Mouse (Mus musculus): ENCODE results near the gene Zdhhc5. TPM values are rescaled to one million over a fixed set of nuclear protein-coding genes. Genes with fewer than 3 reads are reported as not detected.

Gene Zdhhc5
- total and polyA plus RNA-seq, 3 experiments, result 25.4 to 45.5 (median 37.7) TPM

DNA sequence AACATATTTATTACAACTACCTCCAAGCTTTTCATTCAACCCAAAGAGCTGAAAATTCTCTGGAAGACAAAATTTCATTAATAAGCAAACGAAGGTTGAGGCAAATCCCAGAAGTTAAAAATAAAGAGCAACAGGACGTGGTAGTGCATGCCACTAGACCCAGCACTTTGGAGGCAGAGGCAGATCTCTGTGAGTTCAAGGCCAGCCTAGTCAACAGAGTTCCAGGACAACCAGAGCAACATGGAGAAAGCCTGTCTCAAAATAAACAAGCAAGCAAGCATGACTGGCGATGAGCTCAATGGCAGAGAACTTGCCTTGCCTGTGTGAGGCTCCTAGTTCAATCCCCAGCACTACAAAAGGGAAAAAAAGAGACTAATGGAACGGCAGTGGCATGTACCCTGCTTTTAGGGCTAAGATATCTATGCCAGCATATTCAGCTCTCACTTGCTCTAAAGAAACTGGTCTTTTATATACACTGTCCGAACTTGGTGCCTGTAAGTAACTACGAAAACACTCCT, 67.9 kb downstream of the Zdhhc5 start:
- Histone ChIP-seq H3K4me3 (replicated peaks in 1 of 3; ENCODE audit: low read depth in 2 of 3, low read length in 2 of 3, poor library complexity in 1 of 3) (no peak overlapping the region), H3K36me3 (replicated peaks in 1 of 2; ENCODE audit: control insufficient read depth in 1 of 2, insufficient read depth in 1 of 2, low read length in 1 of 2) (no peaks in the 10 kb centered on the region), H3K27me3 (replicated peaks) (no peaks in the 10 kb centered on the region), H3K27ac (ENCODE audit: insufficient read depth, low read depth) (no peak overlapping the region), H3K4me1 (ENCODE audit: control insufficient read depth in 1 of 2, insufficient read depth in 2 of 2) (no peaks in the 10 kb centered on the region), H3K79me2 (replicated peaks; ENCODE audit: control insufficient read depth, extremely low read depth, insufficient read depth, poor library complexity, severe bottlenecking) (peaks cover 2% of the 10 kb centered on the region; the same call in 1 of the 2 replicates), H3K9ac (ENCODE audit: insufficient read depth, low read depth) (no peak overlapping the region), H3K4me2 (ENCODE audit: insufficient read depth, low read depth, poor library complexity, severe bottlenecking) (no peak overlapping the region), H3K9me3 (replicated peaks; ENCODE audit: low read length) (no peaks in the 10 kb centered on the region)
- no peak for TF ChIP-seq MXI1 (IDR thresholded peaks at IDR 0.05; ENCODE audit: low read depth, low read length)
- TF ChIP-seq RAD21 (IDR thresholded peaks at IDR 0.05; ENCODE audit: low read depth, low read length), result no peak
- TF ChIP-seq MAFK (IDR thresholded peaks at IDR 0.05; ENCODE audit: insufficient replicate concordance, low read length), result no peak
- no peak for TF ChIP-seq NELFE (IDR thresholded peaks at IDR 0.05; ENCODE audit: low read depth, low read length)
- no peak for TF ChIP-seq UBTF (IDR thresholded peaks at IDR 0.05; ENCODE audit: low read depth, low read length)
- TF ChIP-seq MEF2A (IDR thresholded peaks at IDR 0.05; ENCODE audit: borderline replicate concordance, low read depth, low read length), result no peak
- no peak for TF ChIP-seq SIN3A (IDR thresholded peaks at IDR 0.05; ENCODE audit: low read length)
- in situ Hi-C loops (cut with MboI; ENCODE audit: low pct_ligation_motif_present, low pct_unique_long_range_greater_than_20kb, low sequenced_read_pairs), result no loop called here
- no peak for DNase-seq (ENCODE audit: extremely low read depth)
- dilution Hi-C loops (cut with MboI; ENCODE audit: extremely low pct_ligation_motif_present, extremely low pct_unique_long_range_greater_than_20kb, low sequenced_read_pairs), result no loop called here

DNA sequence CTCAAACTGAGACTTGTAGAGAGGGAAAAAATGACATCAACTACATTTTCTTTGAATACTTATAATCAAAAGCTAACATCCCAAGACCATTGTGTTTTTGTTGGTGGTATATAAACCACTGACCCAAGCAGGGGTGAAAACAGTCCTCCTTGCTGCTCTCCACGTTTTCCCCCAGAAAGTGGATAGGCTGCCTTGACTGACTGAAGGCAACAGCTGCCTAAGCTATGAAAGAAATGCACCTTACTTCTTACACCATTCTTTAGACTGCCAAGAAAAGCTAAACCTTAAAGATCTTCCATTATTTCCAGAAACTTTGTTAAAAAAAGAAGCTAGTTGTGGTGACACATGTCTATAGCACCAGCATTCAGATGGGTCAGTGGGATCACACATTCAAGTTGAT, 68.8 kb downstream of the Zdhhc5 start:
- Histone ChIP-seq H3K4me2 (ENCODE audit: insufficient read depth, low read depth, poor library complexity, severe bottlenecking) (no peak overlapping the region), H3K36me3 (replicated peaks in 1 of 2; ENCODE audit: control insufficient read depth in 1 of 2, insufficient read depth in 1 of 2, low read length in 1 of 2) (no peaks in the 10 kb centered on the region), H3K9ac (ENCODE audit: insufficient read depth, low read depth) (no peak overlapping the region), H3K27ac (ENCODE audit: insufficient read depth, low read depth) (no peak overlapping the region), H3K27me3 (replicated peaks) (no peaks in the 10 kb centered on the region), H3K79me2 (replicated peaks; ENCODE audit: control insufficient read depth, extremely low read depth, insufficient read depth, poor library complexity, severe bottlenecking) (peaks cover 2% of the 10 kb centered on the region; the same call in 1 of the 2 replicates), H3K9me3 (replicated peaks; ENCODE audit: low read length) (no peaks in the 10 kb centered on the region), H3K4me1 (ENCODE audit: control insufficient read depth in 1 of 2, insufficient read depth in 2 of 2) (no peaks in the 10 kb centered on the region), H3K4me3 (replicated peaks in 1 of 3; ENCODE audit: low read depth in 2 of 3, low read length in 2 of 3, poor library complexity in 1 of 3) (no peak overlapping the region)
- TF ChIP-seq MAFK (IDR thresholded peaks at IDR 0.05; ENCODE audit: insufficient replicate concordance, low read length), result no peak
- TF ChIP-seq UBTF (IDR thresholded peaks at IDR 0.05; ENCODE audit: low read depth, low read length), result no peak
- TF ChIP-seq CHD1 (IDR thresholded peaks at IDR 0.05; ENCODE audit: low read depth, low read length), result no peak
- dilution Hi-C loops (cut with MboI; ENCODE audit: extremely low pct_ligation_motif_present, extremely low pct_unique_long_range_greater_than_20kb, low sequenced_read_pairs), result no loop called here
- DNase-seq (ENCODE audit: extremely low read depth), result no peak
- in situ Hi-C loops (cut with MboI; ENCODE audit: low pct_ligation_motif_present, low pct_unique_long_range_greater_than_20kb, low sequenced_read_pairs), result no loop called here

DNA sequence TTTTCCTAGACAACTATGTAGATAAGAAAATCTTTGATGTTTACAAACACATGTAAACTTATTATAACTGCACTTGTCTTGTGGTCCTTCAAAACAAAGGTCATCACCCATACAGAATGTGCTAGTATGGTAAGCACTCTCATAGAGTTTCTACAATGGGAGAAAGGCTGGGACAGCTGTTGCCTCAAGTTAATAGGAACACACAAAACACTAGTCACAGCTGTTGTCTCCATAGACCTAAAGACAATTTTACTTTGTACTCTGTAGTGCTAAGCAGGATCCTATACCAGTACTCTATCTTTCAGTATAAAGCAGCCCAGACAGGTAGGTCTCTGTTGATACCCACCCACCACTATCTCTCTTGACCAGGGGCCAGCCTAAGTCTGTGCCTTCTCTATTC, 74.1 kb downstream of the Zdhhc5 start:
- Histone ChIP-seq H3K9me3 (replicated peaks; ENCODE audit: low read length) (no peaks in the 10 kb centered on the region), H3K79me2 (replicated peaks; ENCODE audit: control insufficient read depth, extremely low read depth, insufficient read depth, poor library complexity, severe bottlenecking) (no peaks in the 10 kb centered on the region), H3K4me1 (ENCODE audit: control insufficient read depth in 1 of 2, insufficient read depth in 2 of 2) (no peaks in the 10 kb centered on the region), H3K27me3 (replicated peaks) (no peaks in the 10 kb centered on the region), H3K27ac (ENCODE audit: insufficient read depth, low read depth) (no peak overlapping the region), H3K36me3 (replicated peaks in 1 of 2; ENCODE audit: control insufficient read depth in 1 of 2, insufficient read depth in 1 of 2, low read length in 1 of 2) (no peaks in the 10 kb centered on the region), H3K9ac (ENCODE audit: insufficient read depth, low read depth) (no peak overlapping the region), H3K4me2 (ENCODE audit: insufficient read depth, low read depth, poor library complexity, severe bottlenecking) (no peak overlapping the region), H3K4me3 (replicated peaks in 1 of 3; ENCODE audit: low read depth in 2 of 3, low read length in 2 of 3, poor library complexity in 1 of 3) (no peak overlapping the region)
- DNase-seq (ENCODE audit: extremely low read depth), result no peak
- TF ChIP-seq EP300 (IDR thresholded peaks at IDR 0.05; ENCODE audit: low read length) (no peak), MAX (IDR thresholded peaks at IDR 0.05; ENCODE audit: low read length) (no peak), MAFK (IDR thresholded peaks at IDR 0.05; ENCODE audit: insufficient replicate concordance, low read length) (no peak), CTCF (conservative IDR thresholded peaks at IDR 0.05 in 1 of 2, IDR thresholded peaks at IDR 0.05 in 1 of 2; ENCODE audit: low read depth in 2 of 2, low read length in 2 of 2) (no peak), JUN (IDR thresholded peaks at IDR 0.05; ENCODE audit: insufficient read depth, low read depth, low read length) (no peak), POLR2A (IDR thresholded peaks at IDR 0.05; ENCODE audit: low read depth, low read length) (no peak), CHD1 (IDR thresholded peaks at IDR 0.05; ENCODE audit: low read depth, low read length) (no peak), HCFC1 (IDR thresholded peaks at IDR 0.05; ENCODE audit: low read depth, low read length) (no peak), RCOR1 (conservative IDR thresholded peaks at IDR 0.05; ENCODE audit: low read depth, low read length) (no peak), JUND (conservative IDR thresholded peaks at IDR 0.05; ENCODE audit: low read depth, low read length) (no peak), ETS1 (conservative IDR thresholded peaks at IDR 0.05; ENCODE audit: low read depth, low read length) (no peak), MXI1 (IDR thresholded peaks at IDR 0.05; ENCODE audit: low read depth, low read length) (no peak), SMC3 (IDR thresholded peaks at IDR 0.05; ENCODE audit: low read depth, low read length) (no peak)
- in situ Hi-C loops (cut with MboI; ENCODE audit: low pct_ligation_motif_present, low pct_unique_long_range_greater_than_20kb, low sequenced_read_pairs), result no loop called here
- dilution Hi-C loops (cut with MboI; ENCODE audit: extremely low pct_ligation_motif_present, extremely low pct_unique_long_range_greater_than_20kb, low sequenced_read_pairs), result no loop called here

Data from CH12.LX (cell line).